Mouse (Mus musculus) embryonic facial prominence, embryonic 13.5 days (tissue): ENCODE results near the gene Bud31. TPM values are rescaled to one million over a fixed set of nuclear protein-coding genes. Genes with fewer than 3 reads are reported as not detected.
A peak's percentile ranks its signal among the peaks of the same experiment; 100 is the strongest.
"Not testable (repeated sequence)": the region's sequence is repeated elsewhere in the genome, so short reads cannot be mapped to it uniquely, and the experiment has no call there.

Source experiments
- ATAC-seq: fragments of 200-750 bp; cut with Nextera tagmentation; 2 replicates; pipeline ENCODE4 v1.8.0; 2017; ENCODE audit warnings: low read depth; ENCODE audit not compliant: insufficient number of reproducible peaks, insufficient read depth, low FRiP score, low TSS enrichment
- H3K27ac ChIP-seq: fragments of 300-500 bp; sonication (generic); 2 replicates; pipeline ENCODE4 v1.5.1; 2015; ENCODE audit warnings: moderate library complexity, mild to moderate bottlenecking, inconsistent platforms
- H3K27me3 ChIP-seq: fragments of 300-500 bp; sonication (generic); 2 replicates; pipeline ENCODE4 v1.6.1; 2015; ENCODE audit warnings: mild to moderate bottlenecking, inconsistent platforms
- H3K36me3 ChIP-seq: fragments of 300-500 bp; sonication (generic); 2 replicates; pipeline ENCODE4 v1.6.1; 2015; ENCODE audit warnings: mild to moderate bottlenecking, inconsistent platforms
- H3K4me1 ChIP-seq: fragments of 300-500 bp; sonication (generic); 2 replicates; pipeline ENCODE4 v1.6.1; 2015; ENCODE audit warnings: inconsistent platforms
- H3K4me2 ChIP-seq: fragments of 300-500 bp; sonication (generic); 2 replicates; pipeline ENCODE4 v1.6.1; 2015; ENCODE audit warnings: moderate library complexity, mild to moderate bottlenecking, inconsistent platforms
- H3K4me3 ChIP-seq: fragments of 300-500 bp; sonication (generic); 2 replicates; pipeline ENCODE4 v1.5.1; 2015; ENCODE audit warnings: mild to moderate bottlenecking, inconsistent platforms
- H3K9ac ChIP-seq: fragments of 300-500 bp; sonication (generic); 2 replicates; pipeline ENCODE4 v1.6.1; 2015; ENCODE audit warnings: mild to moderate bottlenecking, inconsistent platforms
- H3K9me3 ChIP-seq: fragments of 300-500 bp; sonication (generic); 2 replicates; pipeline ENCODE4 v1.6.1; 2016; ENCODE audit warnings: inconsistent platforms
- WGBS: fragments of 180-500 bp; shearing (Covaris S2); methylation state at CpG from one replicate; pipeline ENCODE4 v1.1.7; 2015; ENCODE audit warnings: mixed read lengths; 5-methylcytosine and 5-hydroxymethylcytosine counted together
- polyA plus RNA-seq: library from polyadenylated mRNA; unstranded; fragments of >200 nt; fragmentation: Nextera tagmentation; extraction: Ambion mirVana; gene quantifications from 2 replicates; pipeline ENCODE4 v1.2.1, GENCODE M21; 2015

Bud31 gene
- polyA plus RNA-seq, result 201 and 225 TPM in 2 replicates

- Histone ChIP-seq H3K4me3 (peak within 1 kb of the TSS; percentile 93), H3K27ac (peak within 1 kb of the TSS; percentile 91), H3K4me2 (peak within 1 kb of the TSS; percentile 82), H3K4me1 (peaks cover 26% of the 10 kb centered on the region), H3K9ac (peak within 1 kb of the TSS; percentile 97), H3K36me3 (peaks cover 55% of the 10 kb centered on the region), H3K9me3 (no peaks in the 10 kb centered on the region), H3K27me3 (no peaks in the 10 kb centered on the region)
- peak; percentile 92 for ATAC-seq
- WGBS, result under 1% methylated on average over 84 of the region's 84 CpGs
Observed at GRCm38 (mm10) chr5:145139571-145140519, at the start of gene Bud31, which contains the start of gene Pdap1. TSS of gene Bud31 (plus strand) at chr5:145140362. TSS of gene Pdap1 (minus strand) at chr5:145140238.

DNA sequence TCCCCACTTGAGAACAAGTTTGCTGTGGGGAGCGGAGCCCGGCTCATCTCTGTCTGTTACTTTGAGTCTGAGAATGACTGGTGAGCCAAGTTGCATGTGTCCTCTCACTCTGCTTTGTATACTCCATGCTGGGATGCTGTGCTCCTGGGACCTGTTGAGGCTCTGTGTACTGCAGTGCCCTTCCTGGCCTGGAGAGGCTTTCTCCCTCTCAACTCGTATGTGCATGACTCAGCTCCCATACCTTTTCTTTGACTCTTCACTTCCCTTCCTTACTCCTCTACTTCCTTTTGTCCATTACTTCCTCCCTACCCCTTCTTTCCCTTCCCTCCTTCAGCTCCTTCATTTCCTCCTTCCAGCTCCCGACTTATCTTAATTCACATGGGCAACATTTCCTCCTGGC lies 44.0 kb upstream of the Bud31 start:
- Histone ChIP-seq H3K27me3 (no peaks in the 10 kb centered on the region), H3K36me3 (peaks cover 91% of the 10 kb centered on the region), H3K9ac (no peak overlapping the region), H3K4me3 (no peak overlapping the region), H3K4me1 (no peaks in the 10 kb centered on the region), H3K27ac (no peak overlapping the region), H3K4me2 (no peak overlapping the region), H3K9me3 (no peaks in the 10 kb centered on the region)
- ATAC-seq, result no peak
- WGBS, result 89% methylated on average over 4 of the region's 4 CpGs

DNA sequence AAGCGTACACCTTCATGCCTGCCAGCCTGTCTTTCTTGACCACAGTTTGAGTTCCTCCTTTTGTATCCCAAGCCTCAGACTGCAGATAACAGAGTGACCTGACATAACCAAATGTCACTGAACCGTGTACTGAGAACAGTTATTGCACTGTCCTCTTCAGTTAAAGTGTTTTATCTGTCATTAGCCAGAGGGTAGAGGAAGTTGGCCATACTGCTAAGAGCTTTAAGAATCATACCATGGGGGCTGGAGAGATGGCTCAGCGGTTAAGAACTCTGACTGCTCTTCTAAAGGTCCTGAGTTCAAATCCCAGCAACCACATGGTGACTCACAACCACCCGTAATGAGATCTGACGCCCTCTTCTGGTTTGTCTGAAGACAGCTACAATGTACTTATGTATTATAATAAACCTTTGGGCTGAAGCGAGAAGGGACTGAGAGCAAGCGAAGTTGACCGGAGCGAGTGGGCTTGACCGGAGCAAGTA lies 41.8 kb upstream of the Bud31 start:
- no peak for ATAC-seq
- Histone ChIP-seq H3K36me3 (peaks cover 95% of the 10 kb centered on the region), H3K4me1 (no peaks in the 10 kb centered on the region), H3K9ac (no peak overlapping the region), H3K4me3 (no peak overlapping the region), H3K27me3 (no peaks in the 10 kb centered on the region), H3K9me3 (no peaks in the 10 kb centered on the region), H3K4me2 (no peak overlapping the region), H3K27ac (no peak overlapping the region)
- 93% methylated on average over 10 of the region's 10 CpGs for WGBS

DNA sequence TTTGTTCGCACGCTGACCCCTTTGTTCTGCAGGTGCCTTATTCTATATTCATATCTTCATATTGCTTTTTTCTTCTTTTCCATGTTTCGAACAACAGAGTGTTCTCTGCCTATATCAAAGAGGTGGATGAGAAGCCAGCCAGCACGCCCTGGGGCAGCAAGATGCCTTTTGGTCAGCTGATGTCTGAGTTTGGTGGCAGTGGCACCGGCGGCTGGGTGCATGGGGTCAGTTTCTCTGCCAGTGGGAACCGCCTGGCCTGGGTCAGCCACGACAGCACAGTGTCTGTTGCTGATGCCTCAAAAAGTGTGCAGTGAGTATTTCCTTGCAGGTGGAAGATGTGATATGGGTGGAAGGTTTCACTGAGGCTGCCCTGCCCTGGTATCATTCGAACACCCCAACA lies 39.2 kb upstream of the Bud31 start:
- 94% methylated on average over 9 of the region's 9 CpGs for WGBS
- Histone ChIP-seq H3K9ac (no peak overlapping the region), H3K4me2 (no peak overlapping the region), H3K9me3 (no peaks in the 10 kb centered on the region), H3K27ac (no peak overlapping the region), H3K36me3 (peaks cover 97% of the 10 kb centered on the region), H3K4me3 (no peak overlapping the region), H3K27me3 (no peaks in the 10 kb centered on the region), H3K4me1 (no peaks in the 10 kb centered on the region)
- ATAC-seq, result no peak

- not testable (repeated sequence) for H3K9ac ChIP-seq, H3K4me1 ChIP-seq, H3K9me3 ChIP-seq, H3K4me3 ChIP-seq, H3K27ac ChIP-seq, H3K4me2 ChIP-seq, ATAC-seq, H3K27me3 ChIP-seq
- 94% methylated on average over 11 of the region's 11 CpGs for WGBS
- H3K36me3 ChIP-seq, result peaks cover 97% of the 10 kb centered on the region
Observed at GRCm38 (mm10) chr5:145101451-145101850, 38.7 kb upstream of the Bud31 start.

DNA sequence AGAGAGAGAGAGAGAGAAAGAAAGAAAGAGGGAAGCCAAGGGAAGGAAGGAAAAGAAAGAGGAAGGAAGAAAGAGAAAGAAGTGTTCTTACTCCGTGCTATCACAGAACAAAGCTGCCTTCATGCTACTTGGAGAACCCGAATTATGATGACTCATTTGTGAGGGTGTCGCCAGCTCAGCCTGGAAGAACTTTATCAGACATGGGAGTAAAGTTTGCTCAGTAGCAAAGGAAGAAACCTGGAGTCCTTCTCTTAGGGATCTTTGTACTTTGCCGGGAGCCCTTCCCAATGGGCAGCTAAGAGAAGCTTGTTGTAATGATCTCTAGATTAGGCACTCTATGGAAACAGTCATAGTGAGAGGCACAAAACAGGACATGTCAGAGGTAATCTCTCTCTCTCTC lies 37.5 kb upstream of the Bud31 start:
- no peaks in the 10 kb centered on the region for H3K9me3 ChIP-seq
- no peak overlapping the region for H3K4me3 ChIP-seq
- H3K27ac ChIP-seq, result no peak overlapping the region
- no peak overlapping the region for H3K4me2 ChIP-seq
- WGBS, result 92% methylated on average over 4 of the region's 4 CpGs
- no peaks in the 10 kb centered on the region for H3K4me1 ChIP-seq
- no peaks in the 10 kb centered on the region for H3K27me3 ChIP-seq
- ATAC-seq, result no peak
- H3K36me3 ChIP-seq, result peaks cover 96% of the 10 kb centered on the region
- H3K9ac ChIP-seq, result no peak overlapping the region

DNA sequence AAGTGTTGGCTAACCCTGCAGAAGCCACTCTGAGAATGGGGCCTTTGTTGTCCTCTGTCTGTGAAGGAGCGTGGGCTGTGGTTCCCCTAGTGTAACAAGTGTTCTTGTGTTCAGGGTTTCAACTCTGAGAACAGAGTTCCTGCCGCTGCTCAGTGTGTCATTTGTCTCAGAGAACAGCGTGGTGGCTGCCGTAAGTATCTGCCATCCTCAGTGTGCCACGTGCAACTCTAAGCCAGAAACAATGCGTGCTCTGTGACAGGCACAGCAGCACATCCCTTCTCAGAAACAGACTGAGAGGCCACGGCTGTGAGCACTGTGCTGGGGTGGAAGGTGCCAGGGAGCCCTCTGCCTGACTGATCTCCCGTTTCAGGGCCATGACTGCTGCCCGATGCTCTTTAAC lies 35.8 kb upstream of the Bud31 start:
- no peaks in the 10 kb centered on the region for H3K27me3 ChIP-seq
- H3K4me3 ChIP-seq, result no peak overlapping the region
- 48% methylated on average over 9 of the region's 9 CpGs for WGBS
- peaks cover 96% of the 10 kb centered on the region for H3K36me3 ChIP-seq
- no peak overlapping the region for H3K4me2 ChIP-seq
- no peak overlapping the region for H3K9ac ChIP-seq
- H3K4me1 ChIP-seq, result no peaks in the 10 kb centered on the region
- H3K27ac ChIP-seq, result no peak overlapping the region
- peak; percentile 35; the same call in 1 of the 2 replicates for ATAC-seq
- H3K9me3 ChIP-seq, result no peaks in the 10 kb centered on the region

GRCm38 (mm10) chr5:145105694-145106275 lies 34.4 kb upstream of the Bud31 start:
- WGBS, result 91% methylated on average over 9 of the region's 9 CpGs
- ATAC-seq, result no peak
- H3K27me3 ChIP-seq, result no peaks in the 10 kb centered on the region
- no peak overlapping the region for H3K27ac ChIP-seq
- no peaks in the 10 kb centered on the region for H3K9me3 ChIP-seq
- no peaks in the 10 kb centered on the region for H3K4me1 ChIP-seq
- no peak overlapping the region for H3K4me2 ChIP-seq
- no peak overlapping the region for H3K4me3 ChIP-seq
- no peak overlapping the region for H3K9ac ChIP-seq
- peaks cover 96% of the 10 kb centered on the region for H3K36me3 ChIP-seq

DNA sequence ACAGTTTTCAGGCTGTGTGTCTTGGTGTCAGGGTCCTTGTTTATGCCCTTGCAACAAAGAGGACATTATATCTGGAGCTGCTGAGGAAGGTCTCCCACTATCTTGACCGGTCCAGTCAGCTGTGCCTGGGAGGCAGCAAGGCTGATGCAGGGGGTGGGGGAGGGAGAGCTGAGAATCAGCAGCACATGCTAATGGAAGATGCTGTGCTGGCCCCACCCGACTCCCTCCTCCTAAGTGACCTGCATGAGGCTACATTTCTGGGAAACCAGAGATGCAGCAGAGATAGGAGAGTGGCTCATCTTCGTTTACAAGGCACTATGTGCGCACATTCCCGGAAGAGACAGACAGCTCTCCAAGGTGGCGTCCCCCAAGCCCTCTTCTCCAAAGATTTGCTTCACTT lies 29.8 kb upstream of the Bud31 start:
- Histone ChIP-seq H3K36me3 (peaks cover 59% of the 10 kb centered on the region), H3K27me3 (no peaks in the 10 kb centered on the region), H3K27ac (no peak overlapping the region), H3K4me1 (peaks cover 11% of the 10 kb centered on the region; the same call in 1 of the 2 replicates), H3K9me3 (no peaks in the 10 kb centered on the region), H3K9ac (no peak overlapping the region), H3K4me2 (no peak overlapping the region), H3K4me3 (no peak overlapping the region)
- no peak for ATAC-seq
- 83% methylated on average over 6 of the region's 6 CpGs for WGBS

DNA sequence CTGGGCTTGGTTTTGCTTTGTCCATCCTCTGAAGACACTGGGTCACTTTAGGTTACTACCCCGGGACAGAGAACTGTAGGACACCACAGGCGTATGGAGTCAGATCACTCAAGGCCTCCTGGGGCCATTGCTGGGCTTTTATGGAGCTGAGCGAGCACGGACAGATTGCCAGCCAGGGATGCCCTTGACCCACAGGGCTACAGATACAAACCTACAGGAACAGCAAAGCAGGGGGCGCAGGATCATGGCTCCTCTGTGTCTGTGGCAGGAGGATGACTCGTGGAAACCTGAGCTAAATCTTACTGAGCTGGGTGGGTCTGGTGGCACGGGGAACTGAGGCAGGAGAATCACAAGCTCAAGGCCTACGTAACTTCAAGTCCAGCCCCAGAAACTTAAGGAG lies 27.6 kb upstream of the Bud31 start:
- Histone ChIP-seq H3K9ac (no peak overlapping the region), H3K36me3 (peaks cover 38% of the 10 kb centered on the region), H3K4me2 (no peak overlapping the region), H3K4me1 (peaks cover 19% of the 10 kb centered on the region), H3K27me3 (no peaks in the 10 kb centered on the region), H3K9me3 (no peaks in the 10 kb centered on the region), H3K27ac (no peak overlapping the region), H3K4me3 (no peak overlapping the region)
- 80% methylated on average over 8 of the region's 8 CpGs for whole genome bisulfite sequencing
- no peak for ATAC-seq

GRCm38 (mm10) chr5:145113416-145113815 lies 26.7 kb upstream of the Bud31 start:
- peaks cover 30% of the 10 kb centered on the region for H3K36me3 ChIP-seq

More at GRCm38 (mm10) chr5:145113416-145113815, 26.7 kb upstream of the Bud31 start:
- no peak overlapping the region for H3K9ac ChIP-seq
- peaks cover 19% of the 10 kb centered on the region for H3K4me1 ChIP-seq
- no peaks in the 10 kb centered on the region for H3K27me3 ChIP-seq
- 48% methylated on average over 2 of the region's 2 CpGs for WGBS
- H3K9me3 ChIP-seq, result no peaks in the 10 kb centered on the region
- peak overlapping the region; percentile 63 for H3K4me3 ChIP-seq
- no peak for ATAC-seq
- peak overlapping the region; percentile 87 for H3K4me2 ChIP-seq
- no peak overlapping the region for H3K27ac ChIP-seq
